Mouse (Mus musculus): ENCODE measurements around the gene Snrnp27. TPM values are rescaled to one million over a fixed set of nuclear protein-coding genes. Genes with fewer than 3 reads are reported as not detected.

The Snrnp27 gene
- 64.1 and 65.6 TPM in 2 replicates for polyA plus RNA-seq (2011; ENCODE audit: insufficient read length, low read depth, missing spikeins)

- Histone ChIP-seq H3K4me1 (ENCODE audit: control insufficient read depth, insufficient read depth, low read length) (peaks cover 2% of the 10 kb centered on the region), H3K4me3 (ENCODE audit: insufficient read depth, low read length) (peak within 1 kb of the TSS; percentile 98), H3K27ac (ENCODE audit: insufficient read depth, low read length) (peak within 1 kb of the TSS; percentile 30; the same call in 1 of the 2 replicates)
- TF ChIP-seq POLR2A (IDR thresholded peaks at IDR 0.05; ENCODE audit: low read depth, low read length) (peak; percentile 87), CTCF (IDR thresholded peaks at IDR 0.05; ENCODE audit: borderline replicate concordance, insufficient read depth, low read length) (no peak)
These were observed at the start of gene Snrnp27 for GRCm38 (mm10) chr6:86683872-86684654. TSS of gene Snrnp27 (minus strand) at chr6:86684522.

GRCm38 (mm10) chr6:86733183-86733876 is 49.0 kb upstream of the Snrnp27 start, which contains the start of gene Gmcl1:
TSS of gene Gmcl1 (minus strand) at chr6:86733383.
- peak; percentile 92 for TF ChIP-seq POLR2A (IDR thresholded peaks at IDR 0.05; ENCODE audit: low read depth, low read length)
- no peak for TF ChIP-seq CTCF (IDR thresholded peaks at IDR 0.05; ENCODE audit: borderline replicate concordance, insufficient read depth, low read length)
- Histone ChIP-seq H3K27ac (ENCODE audit: insufficient read depth, low read length) (peak within 1 kb of the TSS; percentile 29; the same call in 1 of the 2 replicates), H3K4me3 (ENCODE audit: insufficient read depth, low read length) (peak within 1 kb of the TSS; percentile 73), H3K4me1 (ENCODE audit: control insufficient read depth, insufficient read depth, low read length) (no peaks in the 10 kb centered on the region)

GRCm38 (mm10) chr6:86732276-86733173 is 48.2 kb upstream of the Snrnp27 start:
- TF ChIP-seq CTCF (IDR thresholded peaks at IDR 0.05; ENCODE audit: borderline replicate concordance, insufficient read depth, low read length) = no peak
- TF ChIP-seq POLR2A (IDR thresholded peaks at IDR 0.05; ENCODE audit: low read depth, low read length) = no peak
- peak overlapping the region; percentile 73 for H3K4me3 ChIP-seq (ENCODE audit: insufficient read depth, low read length)

GRCm38 (mm10) chr6:86728711-86729110 is 44.4 kb upstream of the Snrnp27 start:
- Histone ChIP-seq H3K27ac (ENCODE audit: insufficient read depth, low read length) (no peak overlapping the region), H3K4me3 (ENCODE audit: insufficient read depth, low read length) (no peak overlapping the region), H3K4me1 (ENCODE audit: control insufficient read depth, insufficient read depth, low read length) (no peaks in the 10 kb centered on the region)
- no peak for TF ChIP-seq CTCF (IDR thresholded peaks at IDR 0.05; ENCODE audit: borderline replicate concordance, insufficient read depth, low read length)
- no peak for TF ChIP-seq POLR2A (IDR thresholded peaks at IDR 0.05; ENCODE audit: low read depth, low read length)

More at GRCm38 (mm10) chr6:86732276-86733173, 48.2 kb upstream of the Snrnp27 start:
- H3K4me1 ChIP-seq (ENCODE audit: control insufficient read depth, insufficient read depth, low read length) = no peaks in the 10 kb centered on the region
- no peak overlapping the region; the same call in 1 of the 2 replicates for H3K27ac ChIP-seq (ENCODE audit: insufficient read depth, low read length)

GRCm38 (mm10) chr6:86721977-86722376 is 37.7 kb upstream of the Snrnp27 start:
- TF ChIP-seq POLR2A (IDR thresholded peaks at IDR 0.05; ENCODE audit: low read depth, low read length) (no peak), CTCF (IDR thresholded peaks at IDR 0.05; ENCODE audit: borderline replicate concordance, insufficient read depth, low read length) (no peak)
- Histone ChIP-seq H3K4me1 (ENCODE audit: control insufficient read depth, insufficient read depth, low read length) (no peaks in the 10 kb centered on the region), H3K27ac (ENCODE audit: insufficient read depth, low read length) (no peak overlapping the region)

GRCm38 (mm10) chr6:86708072-86708774 is 23.9 kb upstream of the Snrnp27 start:
- Histone ChIP-seq H3K4me1 (ENCODE audit: control insufficient read depth, insufficient read depth, low read length) (no peaks in the 10 kb centered on the region), H3K27ac (ENCODE audit: insufficient read depth, low read length) (no peak overlapping the region), H3K4me3 (ENCODE audit: insufficient read depth, low read length) (no peak overlapping the region)
- TF ChIP-seq CTCF (IDR thresholded peaks at IDR 0.05; ENCODE audit: borderline replicate concordance, insufficient read depth, low read length) = no peak
- no peak for TF ChIP-seq POLR2A (IDR thresholded peaks at IDR 0.05; ENCODE audit: low read depth, low read length)

More at GRCm38 (mm10) chr6:86721977-86722376, 37.7 kb upstream of the Snrnp27 start:
- no peak overlapping the region for H3K4me3 ChIP-seq (ENCODE audit: insufficient read depth, low read length)

GRCm38 (mm10) chr6:86702577-86702976 is 18.3 kb upstream of the Snrnp27 start:
- Histone ChIP-seq H3K27ac (ENCODE audit: insufficient read depth, low read length) (no peak overlapping the region), H3K4me3 (ENCODE audit: insufficient read depth, low read length) (no peak overlapping the region), H3K4me1 (ENCODE audit: control insufficient read depth, insufficient read depth, low read length) (no peaks in the 10 kb centered on the region)
- TF ChIP-seq POLR2A (IDR thresholded peaks at IDR 0.05; ENCODE audit: low read depth, low read length) (no peak), CTCF (IDR thresholded peaks at IDR 0.05; ENCODE audit: borderline replicate concordance, insufficient read depth, low read length) (no peak)

GRCm38 (mm10) chr6:86697903-86698302 is 13.6 kb upstream of the Snrnp27 start:
- Histone ChIP-seq H3K4me3 (ENCODE audit: insufficient read depth, low read length) (no peak overlapping the region), H3K4me1 (ENCODE audit: control insufficient read depth, insufficient read depth, low read length) (no peaks in the 10 kb centered on the region), H3K27ac (ENCODE audit: insufficient read depth, low read length) (no peak overlapping the region)
- TF ChIP-seq POLR2A (IDR thresholded peaks at IDR 0.05; ENCODE audit: low read depth, low read length) (no peak), CTCF (IDR thresholded peaks at IDR 0.05; ENCODE audit: borderline replicate concordance, insufficient read depth, low read length) (no peak)

All from embryonic fibroblast, embryonic 13.5 days (primary cell).